Mouse (Mus musculus) hindbrain, embryonic 12.5 days (tissue): ENCODE results near the gene Cdk5rap1. TPM values are rescaled to one million over a fixed set of nuclear protein-coding genes. Genes with fewer than 3 reads are reported as not detected.
A peak's percentile ranks its signal among the peaks of the same experiment; 100 is the strongest.
"Not testable (repeated sequence)": the region's sequence is repeated elsewhere in the genome, so short reads cannot be mapped to it uniquely, and the experiment has no call there.

Source experiments
- ATAC-seq: fragments of 200-750 bp; cut with Nextera tagmentation; 2 replicates; pipeline ENCODE4 v1.8.0; 2017; ENCODE audit warnings: moderate TSS enrichment; ENCODE audit not compliant: low FRiP score
- H3K27ac ChIP-seq: fragments of 300-500 bp; sonication (generic); 2 replicates; pipeline ENCODE4 v1.5.1; 2016; ENCODE audit warnings: mild to moderate bottlenecking
- H3K27me3 ChIP-seq: fragments of 300-500 bp; sonication (generic); 2 replicates; pipeline ENCODE4 v1.6.1; 2016; ENCODE audit warnings: mild to moderate bottlenecking
- H3K36me3 ChIP-seq: fragments of 300-500 bp; sonication (generic); 2 replicates; pipeline ENCODE4 v1.6.1; 2016; ENCODE audit warnings: mild to moderate bottlenecking
- H3K4me1 ChIP-seq: fragments of 300-500 bp; sonication (generic); 2 replicates; pipeline ENCODE4 v1.6.1; 2016
- H3K4me2 ChIP-seq: fragments of 300-500 bp; sonication (generic); replicated peaks from 2 replicates; pipeline ENCODE4 v1.6.1; 2016; ENCODE audit warnings: mild to moderate bottlenecking
- H3K4me3 ChIP-seq: fragments of 300-500 bp; sonication (generic); 2 replicates; pipeline ENCODE4 v1.5.1; 2016; ENCODE audit warnings: mild to moderate bottlenecking
- H3K9ac ChIP-seq: fragments of 300-500 bp; sonication (generic); 2 replicates; pipeline ENCODE4 v1.6.1; 2016; ENCODE audit warnings: mild to moderate bottlenecking, moderate library complexity
- H3K9me3 ChIP-seq: fragments of 300-500 bp; sonication (generic); replicated peaks from 2 replicates; pipeline ENCODE4 v1.6.1; 2016; ENCODE audit warnings: mild to moderate bottlenecking
- WGBS: fragments of 180-500 bp; shearing (Covaris S2); methylation state at CpG from one replicate; pipeline ENCODE4 v1.1.7; 2016; 5-methylcytosine and 5-hydroxymethylcytosine counted together
- polyA plus RNA-seq: library from polyadenylated mRNA; unstranded; fragments of >200 nt; fragmentation: Nextera tagmentation; extraction: Ambion mirVana; gene quantifications from 2 replicates; pipeline ENCODE4 v1.2.1, GENCODE M21; 2016

Cdk5rap1 gene
- polyA plus RNA-seq, 1 experiment from 2014 or later = 16.3 TPM

GRCm38 (mm10) chr2:154372151-154372829 lies 520 bp downstream of the Cdk5rap1 start:
- Histone ChIP-seq H3K9me3 (no peaks in the 10 kb centered on the region), H3K27ac (peak overlapping the region; percentile 73), H3K27me3 (no peaks in the 10 kb centered on the region), H3K4me3 (peak overlapping the region; percentile 55), H3K4me1 (peaks cover 3% of the 10 kb centered on the region; the same call in 1 of the 2 replicates), H3K36me3 (peaks cover 10% of the 10 kb centered on the region), H3K9ac (peak overlapping the region; percentile 70), H3K4me2 (peak overlapping the region; percentile 75)
- under 1% methylated on average over 42 of the region's 42 CpGs for WGBS
- ATAC-seq = peak; percentile 79

DNA sequence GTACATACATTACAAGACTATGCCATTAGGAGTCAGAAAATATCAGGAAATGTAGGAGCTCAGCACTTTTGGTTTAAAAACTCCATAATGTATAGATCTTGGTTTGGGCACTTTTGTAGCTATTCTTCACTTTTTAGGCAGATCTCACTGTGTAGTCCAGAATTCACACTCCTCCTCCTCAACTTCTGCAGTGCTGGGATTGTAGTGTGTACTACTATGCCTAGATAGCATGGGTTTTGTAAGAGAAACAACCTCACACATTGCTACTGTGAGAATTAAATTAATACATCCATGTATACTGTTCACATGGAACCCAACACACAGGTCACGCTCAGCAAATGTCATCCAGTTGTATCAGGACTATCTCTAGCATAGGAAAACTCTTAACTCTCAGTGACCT lies 5.3 kb downstream of the Cdk5rap1 start:
- H3K4me2 ChIP-seq = no peak overlapping the region
- no peaks in the 10 kb centered on the region for H3K27me3 ChIP-seq
- peaks cover 35% of the 10 kb centered on the region for H3K36me3 ChIP-seq
- WGBS = 91% methylated on average over 1 of the region's 1 CpGs
- no peak overlapping the region for H3K9ac ChIP-seq
- no peak overlapping the region for H3K4me3 ChIP-seq
- no peaks in the 10 kb centered on the region for H3K9me3 ChIP-seq
- no peak overlapping the region for H3K27ac ChIP-seq
- no peaks in the 10 kb centered on the region for H3K4me1 ChIP-seq
- no peak for ATAC-seq

GRCm38 (mm10) chr2:154354000-154354425 lies 18.8 kb downstream of the Cdk5rap1 start:
- H3K36me3 ChIP-seq = peaks cover 24% of the 10 kb centered on the region
- 74% methylated on average over 16 of the region's 19 CpGs for WGBS
- H3K9me3 ChIP-seq, H3K27ac ChIP-seq, H3K27me3 ChIP-seq, ATAC-seq, H3K4me1 ChIP-seq, H3K9ac ChIP-seq: not testable (repeated sequence)
- H3K4me2 ChIP-seq = peak overlapping the region; percentile 42
- peak overlapping the region; percentile 31 for H3K4me3 ChIP-seq

GRCm38 (mm10) chr2:154348152-154348551 lies 24.7 kb downstream of the Cdk5rap1 start:
- WGBS = 91% methylated on average over 3 of the region's 3 CpGs
- H3K36me3 ChIP-seq = peaks cover 49% of the 10 kb centered on the region
- H3K27me3 ChIP-seq = no peaks in the 10 kb centered on the region
- H3K4me1 ChIP-seq = no peaks in the 10 kb centered on the region
- ATAC-seq = no peak
- no peaks in the 10 kb centered on the region for H3K9me3 ChIP-seq
- no peak overlapping the region for H3K4me3 ChIP-seq
- no peak overlapping the region for H3K27ac ChIP-seq
- no peak overlapping the region for H3K4me2 ChIP-seq
- H3K9ac ChIP-seq = no peak overlapping the region

GRCm38 (mm10) chr2:154339356-154339755 lies 33.5 kb downstream of the Cdk5rap1 start:
- H3K4me3 ChIP-seq = no peak overlapping the region
- 75% methylated on average over 2 of the region's 2 CpGs for WGBS
- ATAC-seq = no peak
- H3K27ac ChIP-seq = no peak overlapping the region
- H3K27me3 ChIP-seq = no peaks in the 10 kb centered on the region
- no peak overlapping the region for H3K4me2 ChIP-seq
- peaks cover 21% of the 10 kb centered on the region for H3K36me3 ChIP-seq
- no peaks in the 10 kb centered on the region for H3K4me1 ChIP-seq
- H3K9ac ChIP-seq = no peak overlapping the region
- no peaks in the 10 kb centered on the region for H3K9me3 ChIP-seq

GRCm38 (mm10) chr2:154338161-154338560 lies 34.6 kb downstream of the Cdk5rap1 start:
- H3K9ac ChIP-seq = no peak overlapping the region
- no peak for ATAC-seq
- no peaks in the 10 kb centered on the region for H3K9me3 ChIP-seq
- H3K4me1 ChIP-seq = no peaks in the 10 kb centered on the region
- no peak overlapping the region for H3K4me3 ChIP-seq
- H3K36me3 ChIP-seq = peaks cover 21% of the 10 kb centered on the region
- no peak overlapping the region for H3K4me2 ChIP-seq
- WGBS = 72% methylated on average over 1 of the region's 1 CpGs
- no peaks in the 10 kb centered on the region for H3K27me3 ChIP-seq
- H3K27ac ChIP-seq = no peak overlapping the region

- Histone ChIP-seq H3K4me1 (no peaks in the 10 kb centered on the region), H3K4me3 (no peak overlapping the region), H3K36me3 (peaks cover 7% of the 10 kb centered on the region), H3K9me3 (no peaks in the 10 kb centered on the region), H3K27me3 (no peaks in the 10 kb centered on the region), H3K4me2 (no peak overlapping the region), H3K27ac (no peak overlapping the region), H3K9ac (no peak overlapping the region)
- WGBS = 86% methylated on average over 4 of the region's 4 CpGs
- ATAC-seq = no peak
Measured at GRCm38 (mm10) chr2:154335572-154335971, 37.2 kb downstream of the Cdk5rap1 start.

DNA sequence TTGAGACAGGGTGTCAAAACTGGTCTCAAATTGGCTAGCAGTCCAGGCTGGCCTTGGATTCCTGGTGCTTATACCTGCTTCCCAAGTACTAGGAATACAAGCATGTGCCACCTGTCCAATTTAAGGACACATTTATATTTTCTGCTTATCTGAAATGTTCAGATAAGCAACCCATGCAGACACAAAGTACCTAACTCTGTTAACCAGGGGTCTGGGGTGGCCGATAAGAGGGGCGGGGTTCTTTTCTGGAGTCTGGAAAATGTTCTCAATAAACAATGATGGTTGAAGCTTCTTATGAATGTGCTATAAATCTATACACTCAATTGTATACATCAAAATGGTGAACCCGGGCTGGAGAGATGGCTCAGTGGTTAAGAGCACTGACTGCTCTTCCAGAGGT lies 46.0 kb downstream of the Cdk5rap1 start:
- Histone ChIP-seq H3K27me3 (no peaks in the 10 kb centered on the region), H3K9ac (no peak overlapping the region), H3K4me1 (no peaks in the 10 kb centered on the region), H3K4me2 (no peak overlapping the region), H3K9me3 (no peaks in the 10 kb centered on the region), H3K36me3 (no peaks in the 10 kb centered on the region), H3K27ac (no peak overlapping the region), H3K4me3 (no peak overlapping the region)
- no peak for ATAC-seq
- WGBS = 88% methylated on average over 3 of the region's 3 CpGs

- H3K36me3 ChIP-seq, H3K27me3 ChIP-seq, ATAC-seq, H3K27ac ChIP-seq, H3K4me3 ChIP-seq, H3K9me3 ChIP-seq, H3K4me2 ChIP-seq, H3K9ac ChIP-seq, H3K4me1 ChIP-seq: not testable (repeated sequence)
- 69% methylated on average over 5 of the region's 5 CpGs for WGBS
Measured at GRCm38 (mm10) chr2:154313771-154314170, 59.0 kb downstream of the Cdk5rap1 start.

DNA sequence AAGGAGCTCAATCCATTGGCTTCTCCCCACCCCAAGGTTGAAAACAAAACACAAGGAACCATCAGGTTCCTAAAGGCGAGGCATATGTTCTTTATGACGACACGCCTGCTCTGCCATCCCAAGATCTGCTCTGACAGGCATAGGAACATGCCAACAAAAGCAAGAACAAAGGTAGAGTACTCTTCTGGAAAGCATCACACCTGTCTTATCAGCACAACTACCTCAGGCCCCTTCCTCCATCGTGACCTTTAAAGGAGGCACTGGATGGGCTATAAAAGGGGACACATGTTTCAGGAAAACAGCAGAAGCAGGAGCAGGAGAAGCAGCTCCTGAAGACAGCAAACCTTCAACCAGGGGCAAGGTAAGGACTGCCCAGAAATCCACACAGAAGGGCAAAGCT lies 65.9 kb downstream of the Cdk5rap1 start, which contains the start of gene Bpifb9b:
Gene Bpifb9b (plus strand): TSS at position 301 of the 400 bp plus-strand sequence.
- H3K9ac ChIP-seq, H3K27ac ChIP-seq, H3K4me3 ChIP-seq, H3K9me3 ChIP-seq, H3K27me3 ChIP-seq, ATAC-seq, H3K4me2 ChIP-seq, H3K36me3 ChIP-seq, H3K4me1 ChIP-seq: not testable (repeated sequence)
- WGBS = 85% methylated on average over 4 of the region's 4 CpGs

DNA sequence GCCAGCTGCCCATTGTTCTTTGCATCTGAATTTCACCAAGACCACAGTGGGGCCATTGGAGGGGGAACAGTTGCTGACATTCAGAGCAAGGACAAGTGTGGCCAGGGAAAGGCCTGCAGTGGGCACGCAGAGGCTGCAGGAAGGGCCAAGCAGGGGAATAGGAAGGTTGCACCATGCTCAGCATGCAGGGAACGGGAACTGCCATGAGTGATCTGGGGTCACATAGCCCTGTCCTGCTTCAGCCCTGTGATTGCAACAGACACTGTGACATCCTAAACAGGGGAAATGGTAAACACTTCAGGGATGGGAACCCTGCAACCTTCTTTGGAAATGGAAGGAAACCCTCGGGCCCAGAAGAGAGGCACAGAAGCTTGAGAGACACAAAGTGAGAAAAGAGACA lies 68.2 kb downstream of the Cdk5rap1 start:
- ATAC-seq, H3K4me1 ChIP-seq: not testable (repeated sequence)
- 81% methylated on average over 1 of the region's 3 CpGs for WGBS

GRCm38 (mm10) chr2:154301763-154302162 lies 71.0 kb downstream of the Cdk5rap1 start:
- Histone ChIP-seq H3K4me1 (no peaks in the 10 kb centered on the region), H3K9ac (no peak overlapping the region), H3K27me3 (no peaks in the 10 kb centered on the region), H3K9me3 (no peaks in the 10 kb centered on the region), H3K4me2 (no peak overlapping the region), H3K36me3 (no peaks in the 10 kb centered on the region), H3K4me3 (no peak overlapping the region), H3K27ac (no peak overlapping the region)
- no peak for ATAC-seq
- 84% methylated on average over 3 of the region's 3 CpGs for WGBS

More for the DNA sequence above, 68.2 kb downstream of the Cdk5rap1 start:
- H3K4me3 ChIP-seq, H3K9me3 ChIP-seq, H3K4me2 ChIP-seq, H3K36me3 ChIP-seq, H3K9ac ChIP-seq, H3K27ac ChIP-seq, H3K27me3 ChIP-seq: not testable (repeated sequence)

DNA sequence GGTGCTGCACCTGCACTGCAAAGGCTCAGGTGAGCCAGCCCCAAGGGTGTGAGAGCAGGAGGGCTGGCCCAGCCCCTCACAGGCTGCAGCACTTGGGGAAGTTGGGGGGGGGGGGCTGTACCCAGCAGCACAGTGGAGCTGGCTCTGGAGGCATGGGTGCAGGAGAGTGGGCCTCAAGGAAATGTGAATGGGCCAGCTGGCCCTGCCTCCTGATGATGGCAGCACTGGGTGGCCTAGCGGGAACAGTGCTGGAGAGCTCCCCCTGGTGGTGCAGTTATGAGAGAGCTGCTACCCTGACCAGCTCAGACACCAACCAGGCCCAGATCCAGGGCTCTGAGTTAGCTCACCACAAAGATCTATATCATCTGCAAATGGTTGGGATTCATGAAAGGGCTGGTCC lies 72.3 kb downstream of the Cdk5rap1 start:
- Histone ChIP-seq H3K27ac (no peak overlapping the region), H3K36me3 (no peaks in the 10 kb centered on the region), H3K9ac (no peak overlapping the region), H3K4me1 (no peaks in the 10 kb centered on the region), H3K4me3 (no peak overlapping the region), H3K9me3 (no peaks in the 10 kb centered on the region), H3K27me3 (no peaks in the 10 kb centered on the region), H3K4me2 (no peak overlapping the region)
- 8% methylated on average over 1 of the region's 1 CpGs for WGBS
- no peak for ATAC-seq
